In genomic region chr12:29932951-29933350, GRCm38 (mm10) we compare ENCODE assay signal across 14 mouse cellular contexts.
"Had no signal": no experiment of that assay in that cellular context is flagged by ENCODE, and none has a peak within 500 bp of the region (broad histone marks: within the 10 kb centered on the region; RNA-seq: fewer than 3 reads in every experiment).

No protein-coding gene starts in this region.

- H3K4me2 ChIP-seq: liver, embryonic 13.5 days; lung, embryonic 14.5 days; midbrain, embryonic 11.5 days; neural tube, embryonic 12.5 days; neural tube, embryonic 15.5 days; stomach, embryonic 15.5 days had no signal

- H3K9ac ChIP-seq: liver, embryonic 13.5 days; lung, embryonic 14.5 days; neural tube, embryonic 12.5 days; neural tube, embryonic 15.5 days; stomach, embryonic 15.5 days had no signal

- ATAC-seq: intestine, postnatal 0 days had no signal

- H3K27me3 ChIP-seq: neural tube, embryonic 12.5 days; neural tube, embryonic 15.5 days; stomach, embryonic 15.5 days had no signal

- H3K4me3 ChIP-seq: liver, embryonic 13.5 days; neural tube, embryonic 12.5 days; neural tube, embryonic 15.5 days; stomach, embryonic 15.5 days had no signal

- H3K9me3 ChIP-seq: liver, embryonic 13.5 days; neural tube, embryonic 12.5 days; neural tube, embryonic 15.5 days; stomach, embryonic 15.5 days had no signal

- H3K36me3 ChIP-seq: liver, embryonic 13.5 days; neural tube, embryonic 12.5 days; neural tube, embryonic 15.5 days; stomach, embryonic 15.5 days had no signal

- H3K4me1 ChIP-seq: liver, embryonic 13.5 days; stomach, embryonic 15.5 days had no signal

- H3K27ac ChIP-seq: kidney, postnatal 0 days; liver, embryonic 13.5 days; neural tube, embryonic 12.5 days; neural tube, embryonic 15.5 days; stomach, embryonic 15.5 days had no signal

- DNase-seq: kidney, adult 2 months; liver, embryonic 13.5 days; lung, embryonic 14.5 days; lung, postnatal 10 days; lung, postnatal 36 days; midbrain, embryonic 14.5 days; spleen, adult 18-20 months; thymus, postnatal 4 days had no signal
